In genomic region chr13:83524159-83524901, GRCm38 (mm10) we compare ENCODE assay signal across 8 mouse cellular contexts. TPM values are rescaled to one million over a fixed set of nuclear protein-coding genes. Genes with fewer than 3 reads are reported as not detected.
DNase-seq lines count a peak whose midpoint lies in the region; ATAC-seq lines count a peak whose summit lies in the region.

No protein-coding gene starts in this region.

- peak; percentile 70 for DNase-seq in layer of hippocampus, adult 11-12 months (ENCODE audit: low spot score)
- DNase-seq in layer of hippocampus, adult 9-10 months (ENCODE audit: low spot score), result no peak
- peak; percentile 92 for DNase-seq in heart, embryonic 10.5 days (ENCODE audit: low spot score)
- peak; percentile 75 for DNase-seq in liver, embryonic 11.5 days (ENCODE audit: low spot score)
- DNase-seq in monocyte, adult 2 months (ENCODE audit: low read depth in 1 of 2, low spot score in 2 of 2), result peak; percentile 23 to 34
- DNase-seq in splenic B cell, adult 2 months (ENCODE audit: low read depth, low spot score), result peak; percentile 77

- H3K4me1 ChIP-seq in embryonic facial prominence, embryonic 13.5 days, result 0 out of 2 replicates have a peak, but pooled peaks cover 3% of the 10 kb centered on the region
- peaks cover 9% of the 10 kb centered on the region for H3K4me1 ChIP-seq in heart, embryonic 10.5 days
- no peaks in the 10 kb centered on the region for H3K4me1 ChIP-seq in kidney, embryonic 14.5 days (ENCODE audit: control insufficient read depth, insufficient read depth, low read length)
- H3K4me1 ChIP-seq in liver, embryonic 11.5 days (replicated peaks; ENCODE audit: control insufficient read depth, insufficient read depth, low read length), result peaks cover 6% of the 10 kb centered on the region; the same call in 1 of the 2 replicates

- peak overlapping the region; percentile 89 for H3K27ac ChIP-seq in embryonic facial prominence, embryonic 13.5 days
- peak overlapping the region; percentile 92 for H3K27ac ChIP-seq in heart, embryonic 10.5 days
- peak overlapping the region; percentile 76; the same call in 1 of the 2 replicates for H3K27ac ChIP-seq in kidney, embryonic 14.5 days (ENCODE audit: low read depth, low read length)
- H3K27ac ChIP-seq in liver, embryonic 11.5 days (ENCODE audit: low read depth, low read length), result peak overlapping the region; percentile 58

- peak; percentile 79 for ATAC-seq in embryonic facial prominence, embryonic 13.5 days (ENCODE audit: insufficient number of reproducible peaks, insufficient read depth, low FRiP score, low TSS enrichment, low read depth)
- ATAC-seq in kidney, embryonic 14.5 days (ENCODE audit: low FRiP score, low TSS enrichment), result peak; percentile 85
- peak; percentile 78 for ATAC-seq in liver, embryonic 11.5 days (replicated peaks; ENCODE audit: low FRiP score)

- peak overlapping the region; percentile 77 for H3K9ac ChIP-seq in embryonic facial prominence, embryonic 13.5 days
- peak overlapping the region; percentile 58 for H3K9ac ChIP-seq in kidney, embryonic 14.5 days (ENCODE audit: low read depth, low read length)
- peak overlapping the region; percentile 61 for H3K9ac ChIP-seq in liver, embryonic 11.5 days (ENCODE audit: low read depth, low read length)

- no peaks in the 10 kb centered on the region for H3K36me3 ChIP-seq in embryonic facial prominence, embryonic 13.5 days
- H3K36me3 ChIP-seq in heart, embryonic 10.5 days, result no peaks in the 10 kb centered on the region
- no peaks in the 10 kb centered on the region for H3K36me3 ChIP-seq in kidney, embryonic 14.5 days (ENCODE audit: control insufficient read depth, insufficient read depth, low read length)
- no peaks in the 10 kb centered on the region for H3K36me3 ChIP-seq in liver, embryonic 11.5 days (ENCODE audit: control insufficient read depth, insufficient read depth, low read length)
- H3K36me3 ChIP-seq in splenic B cell, adult 2 months (ENCODE audit: control insufficient read depth, insufficient read depth, low read length, poor library complexity, severe bottlenecking), result 0 out of 2 replicates have a peak, but pooled peaks cover 2% of the 10 kb centered on the region

- WGBS in embryonic facial prominence, embryonic 13.5 days, result under 1% methylated on average over 43 of the region's 43 CpGs
- under 1% methylated on average over 40 of the region's 43 CpGs for WGBS in heart, embryonic 10.5 days
- under 1% methylated on average over 42 of the region's 43 CpGs for WGBS in kidney, embryonic 14.5 days
- under 1% methylated on average over 41 of the region's 43 CpGs for WGBS in liver, embryonic 11.5 days

- H3K27me3 ChIP-seq in embryonic facial prominence, embryonic 13.5 days, result 0 out of 2 replicates have a peak, but pooled peaks cover 3% of the 10 kb centered on the region
- H3K27me3 ChIP-seq in heart, embryonic 10.5 days (ENCODE audit: insufficient read depth, poor library complexity, severe bottlenecking), result no peaks in the 10 kb centered on the region
- no peaks in the 10 kb centered on the region for H3K27me3 ChIP-seq in kidney, embryonic 14.5 days (ENCODE audit: control insufficient read depth, insufficient read depth, low read length)
- H3K27me3 ChIP-seq in liver, embryonic 11.5 days (replicated peaks; ENCODE audit: control insufficient read depth, insufficient read depth, low read length), result no peaks in the 10 kb centered on the region
- no peaks in the 10 kb centered on the region for H3K27me3 ChIP-seq in splenic B cell, adult 2 months (ENCODE audit: control insufficient read depth, insufficient read depth, low read length, poor library complexity, severe bottlenecking)

- H3K4me2 ChIP-seq in embryonic facial prominence, embryonic 13.5 days, result peak overlapping the region; percentile 68
- H3K4me2 ChIP-seq in kidney, embryonic 14.5 days (replicated peaks; ENCODE audit: low read depth, low read length), result peak overlapping the region; percentile 80
- peak overlapping the region; percentile 88 for H3K4me2 ChIP-seq in liver, embryonic 11.5 days

- no peaks in the 10 kb centered on the region for H3K9me3 ChIP-seq in embryonic facial prominence, embryonic 13.5 days
- H3K9me3 ChIP-seq in heart, embryonic 10.5 days, result no peaks in the 10 kb centered on the region
- H3K9me3 ChIP-seq in kidney, embryonic 14.5 days (ENCODE audit: control insufficient read depth, low read length), result no peaks in the 10 kb centered on the region
- no peaks in the 10 kb centered on the region for H3K9me3 ChIP-seq in liver, embryonic 11.5 days (ENCODE audit: control insufficient read depth, low read length)

- peak overlapping the region; percentile 63 for H3K4me3 ChIP-seq in embryonic facial prominence, embryonic 13.5 days
- peak overlapping the region; percentile 67 for H3K4me3 ChIP-seq in heart, embryonic 10.5 days
- H3K4me3 ChIP-seq in kidney, embryonic 14.5 days (ENCODE audit: low read length), result peak overlapping the region; percentile 64
- H3K4me3 ChIP-seq in liver, embryonic 11.5 days (ENCODE audit: low read depth, low read length), result peak overlapping the region; percentile 72

RNA-seq across cellular contexts. Expression of gene Mef2c, which starts 20.5 kb away (rescaled TPM):
- 169 and 192 TPM in 2 replicates for polyA plus RNA-seq in embryonic facial prominence, embryonic 13.5 days (2015; fragmentation: Nextera tagmentation; extraction: Ambion mirVana)
- 100 and 120 TPM in 2 replicates for polyA plus RNA-seq in heart, embryonic 10.5 days (2016; fragmentation: Nextera tagmentation; extraction: Ambion mirVana)
- polyA plus RNA-seq in kidney, embryonic 14.5 days (2014; fragmentation: Nextera tagmentation; extraction: Ambion mirVana), result 54.8 and 56.7 TPM in 2 replicates
- polyA plus RNA-seq in liver, embryonic 11.5 days (2014; fragmentation: Nextera tagmentation; extraction: Ambion mirVana), result 43.9 and 46.0 TPM in 2 replicates
